Mouse (Mus musculus) yolk sac, embryonic 10.5 days (tissue): ENCODE data around the gene Fam172a.

Source experiments
- DNase-seq: peaks from one replicate; pipeline ENCODE4 v3.0.0-alpha.2; 2017; ENCODE audit warnings: low spot score

Fam172a gene

DNA sequence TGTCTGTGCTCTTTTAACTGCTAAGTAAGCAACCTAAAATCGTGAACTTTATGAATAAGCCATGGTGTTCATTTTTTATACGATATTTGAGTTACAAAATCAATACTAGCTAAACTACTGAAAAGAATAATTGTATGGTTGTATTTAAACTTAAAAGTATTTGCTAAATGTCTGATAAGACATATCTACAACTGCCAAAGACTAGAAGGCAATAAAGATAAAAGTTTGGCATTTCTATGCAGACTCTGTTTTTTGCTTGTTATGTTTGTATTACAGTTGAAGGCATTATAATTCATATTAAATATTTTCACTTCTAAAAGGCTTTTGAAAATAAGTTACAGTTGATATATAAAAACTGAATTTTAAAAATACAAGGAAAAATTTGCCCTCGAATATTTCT, 274.4 kb downstream of the Fam172a start:
- no peak for DNase-seq

GRCm38 (mm10) chr13:77977121-77977520, 275.3 kb downstream of the Fam172a start:
- no peak for DNase-seq

DNA sequence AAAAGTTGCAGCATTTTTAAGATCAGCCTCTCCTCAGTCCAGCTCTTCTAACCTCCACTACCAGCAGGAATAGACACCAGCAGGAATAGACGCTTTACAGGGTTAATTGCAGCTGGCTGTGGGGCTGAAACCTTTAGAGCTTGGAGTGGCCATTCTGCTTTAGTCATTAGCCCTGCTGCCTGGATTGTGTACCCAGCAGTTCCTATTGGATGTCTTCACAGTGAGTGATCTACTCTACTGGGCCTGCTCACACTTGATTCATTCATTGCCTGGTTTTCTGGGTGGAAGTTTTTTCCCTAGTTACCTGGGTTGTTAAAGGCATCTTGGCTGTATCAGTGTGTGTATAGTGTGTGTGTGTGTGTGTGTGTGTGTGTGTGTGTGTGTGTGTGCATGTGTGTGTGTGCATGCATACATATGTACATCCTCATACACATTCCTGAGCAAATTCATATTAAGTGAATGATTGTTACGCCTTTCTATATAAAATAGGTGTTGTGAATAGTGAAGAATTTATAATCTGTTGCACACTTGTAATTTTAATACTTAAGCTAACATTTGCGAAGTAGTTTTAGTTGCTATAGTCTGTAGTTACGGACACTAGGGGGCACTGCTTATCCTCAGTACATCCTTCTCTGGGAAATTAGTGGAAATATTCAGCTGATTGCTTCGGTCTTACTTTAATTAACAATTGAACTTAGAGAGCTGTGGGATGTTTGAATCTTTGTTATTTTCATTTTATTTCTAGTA, 280.4 kb downstream of the Fam172a start:
- no peak for DNase-seq

- no peak for DNase-seq
Observed at GRCm38 (mm10) chr13:77982852-77983202, 281.0 kb downstream of the Fam172a start.

GRCm38 (mm10) chr13:77991189-77991886, 289.5 kb downstream of the Fam172a start:
- no peak for DNase-seq

- no peak for DNase-seq
Observed at GRCm38 (mm10) chr13:78004649-78005048, 302.8 kb downstream of the Fam172a start.

- DNase-seq, result no peak
Observed at GRCm38 (mm10) chr13:78005344-78005743, 303.5 kb downstream of the Fam172a start.

DNA sequence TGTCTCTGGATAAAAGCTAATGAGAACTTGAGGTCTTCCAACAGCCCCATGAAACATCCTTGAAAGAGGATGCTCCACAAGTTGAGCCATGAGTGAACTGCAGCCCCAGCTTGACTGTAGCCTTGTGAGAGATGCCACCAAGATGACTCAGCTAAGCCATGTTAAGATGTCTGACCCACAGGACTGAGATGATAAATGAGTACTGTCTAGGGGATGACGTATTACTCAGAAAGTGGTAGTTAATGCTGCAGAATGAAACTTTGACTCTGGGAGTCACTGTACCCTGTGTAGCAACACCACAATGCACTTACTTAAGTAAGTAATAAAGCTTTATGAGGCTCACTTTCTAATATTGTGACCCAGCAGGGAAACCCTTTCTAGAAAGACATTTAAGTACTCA, 308.3 kb downstream of the Fam172a start:
- no peak for DNase-seq

DNA sequence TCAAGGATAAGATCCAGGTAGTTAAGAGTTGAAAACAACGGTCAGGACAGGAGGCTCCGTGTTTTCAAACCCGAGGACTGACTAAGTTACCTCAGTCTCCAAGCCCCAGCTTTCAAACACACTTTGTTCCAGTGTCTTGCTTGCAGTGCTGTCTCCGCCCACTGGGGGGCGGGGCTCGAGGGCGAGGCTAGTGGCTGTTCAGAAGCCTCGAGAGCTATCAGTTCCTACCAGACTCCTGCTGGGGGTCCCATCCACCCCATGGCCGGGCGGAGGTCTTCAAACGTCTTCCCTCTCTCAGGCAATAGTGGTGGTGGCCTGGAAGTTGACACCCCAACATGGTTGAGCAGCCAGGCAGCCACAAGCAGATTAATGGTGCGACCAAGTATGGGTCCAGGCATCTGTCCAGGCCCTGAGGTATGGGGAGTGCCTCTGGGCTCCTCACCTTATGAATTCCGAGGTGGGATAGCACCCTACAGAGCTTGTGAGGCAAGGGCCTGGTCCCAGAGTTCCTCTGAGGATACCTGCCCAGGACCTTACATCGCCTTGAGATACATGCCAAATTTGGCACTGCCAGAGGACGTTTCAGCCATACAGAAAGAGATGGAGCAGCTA, 323.0 kb downstream of the Fam172a start, which contains the start of gene Pou5f2:
TSS of gene Pou5f2 (plus strand) at position 220 of the 612 bp plus-strand sequence.
- DNase-seq, result no peak

GRCm38 (mm10) chr13:78032821-78033220, 331.0 kb downstream of the Fam172a start:
- no peak for DNase-seq

- DNase-seq, result no peak
Observed at GRCm38 (mm10) chr13:78037203-78037602, 335.4 kb downstream of the Fam172a start.

DNA sequence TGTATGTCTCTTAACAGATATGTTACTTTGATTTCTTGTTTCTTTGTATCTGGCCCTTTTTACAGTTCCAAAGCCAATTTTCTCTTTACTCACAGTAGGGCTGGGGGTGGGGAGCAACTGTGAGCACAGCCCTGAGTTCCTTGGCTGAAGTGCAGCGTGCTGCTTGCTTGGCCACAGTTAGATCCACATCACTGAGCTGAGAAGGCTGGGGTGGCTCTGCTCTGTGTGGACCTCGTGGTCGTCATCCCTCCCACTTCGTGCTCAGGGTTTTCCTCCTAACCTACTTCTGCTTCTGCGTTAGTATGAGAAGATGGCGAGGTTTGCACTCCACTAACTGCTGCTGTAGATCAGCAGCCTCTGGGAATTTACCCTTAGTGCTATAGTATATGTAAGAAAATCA, 341.4 kb downstream of the Fam172a start:
- no peak for DNase-seq

GRCm38 (mm10) chr13:78045116-78045515, 343.3 kb downstream of the Fam172a start:
- no peak for DNase-seq

GRCm38 (mm10) chr13:78087751-78088150, 385.9 kb downstream of the Fam172a start:
- no peak for DNase-seq

- no peak for DNase-seq
Observed at GRCm38 (mm10) chr13:78090701-78091100, 388.9 kb downstream of the Fam172a start.

DNA sequence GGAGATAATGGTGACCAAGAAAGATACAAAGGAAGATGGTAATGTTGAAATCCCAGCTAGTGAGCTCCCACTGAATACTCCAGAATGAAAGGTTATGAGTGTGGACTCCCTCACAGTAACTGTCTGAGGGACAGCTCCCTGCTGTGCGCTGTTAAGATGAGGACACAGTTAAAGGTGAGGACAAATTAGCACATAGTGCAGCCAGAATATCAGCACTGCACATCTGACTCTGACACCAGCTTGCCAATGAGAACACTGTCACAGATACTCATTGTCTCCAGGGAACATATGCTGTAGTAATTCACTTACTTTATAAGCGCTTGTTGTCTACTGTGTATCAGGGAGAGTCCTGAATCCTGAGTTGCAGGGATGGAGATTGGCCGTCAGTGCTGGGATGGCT, 390.1 kb downstream of the Fam172a start:
- no peak for DNase-seq

- no peak for DNase-seq
Observed at GRCm38 (mm10) chr13:78094352-78094751, 392.5 kb downstream of the Fam172a start.

DNA sequence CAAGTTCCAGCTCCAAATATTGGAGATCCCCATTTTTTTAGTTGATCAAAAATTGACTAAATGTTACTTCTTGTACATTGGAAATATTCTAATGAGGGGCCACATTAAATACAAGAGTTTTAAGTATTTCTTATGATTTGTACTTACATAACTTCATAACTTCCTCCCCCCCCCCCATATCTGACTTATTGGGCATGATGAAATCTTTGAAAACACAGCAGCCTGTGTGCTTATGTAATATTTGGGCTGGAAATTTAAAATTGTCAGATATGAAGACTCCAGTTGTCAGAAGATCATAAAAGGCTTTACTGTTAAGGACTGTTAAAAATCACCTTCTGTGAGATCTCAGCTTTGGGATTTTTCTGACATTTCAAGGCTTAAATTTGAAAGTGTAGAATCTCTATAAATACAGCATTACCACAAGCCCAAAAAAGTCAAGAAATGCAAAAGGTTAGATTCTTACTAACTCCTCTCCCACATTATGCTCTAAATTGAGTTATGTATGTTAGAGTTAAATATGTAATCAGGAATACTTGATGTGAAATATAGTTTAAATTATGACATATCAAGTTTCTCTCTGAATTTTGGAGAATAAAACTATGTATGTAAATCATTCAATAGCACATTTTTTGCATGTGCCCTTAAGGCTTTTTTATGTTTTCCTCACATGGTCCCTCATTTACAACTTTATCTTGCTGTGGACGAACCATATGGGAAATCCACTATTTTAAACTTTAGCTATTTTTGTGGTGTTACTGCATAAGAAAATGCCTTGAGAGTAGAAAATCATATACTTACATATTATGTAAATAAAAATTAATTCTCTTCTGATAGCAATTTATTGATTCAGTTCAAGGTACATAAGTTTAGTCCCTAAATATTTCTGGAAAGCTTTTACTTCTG, 393.5 kb downstream of the Fam172a start:
- DNase-seq, result no peak

GRCm38 (mm10) chr13:78098858-78099445, 397.1 kb downstream of the Fam172a start:
- DNase-seq, result no peak

DNA sequence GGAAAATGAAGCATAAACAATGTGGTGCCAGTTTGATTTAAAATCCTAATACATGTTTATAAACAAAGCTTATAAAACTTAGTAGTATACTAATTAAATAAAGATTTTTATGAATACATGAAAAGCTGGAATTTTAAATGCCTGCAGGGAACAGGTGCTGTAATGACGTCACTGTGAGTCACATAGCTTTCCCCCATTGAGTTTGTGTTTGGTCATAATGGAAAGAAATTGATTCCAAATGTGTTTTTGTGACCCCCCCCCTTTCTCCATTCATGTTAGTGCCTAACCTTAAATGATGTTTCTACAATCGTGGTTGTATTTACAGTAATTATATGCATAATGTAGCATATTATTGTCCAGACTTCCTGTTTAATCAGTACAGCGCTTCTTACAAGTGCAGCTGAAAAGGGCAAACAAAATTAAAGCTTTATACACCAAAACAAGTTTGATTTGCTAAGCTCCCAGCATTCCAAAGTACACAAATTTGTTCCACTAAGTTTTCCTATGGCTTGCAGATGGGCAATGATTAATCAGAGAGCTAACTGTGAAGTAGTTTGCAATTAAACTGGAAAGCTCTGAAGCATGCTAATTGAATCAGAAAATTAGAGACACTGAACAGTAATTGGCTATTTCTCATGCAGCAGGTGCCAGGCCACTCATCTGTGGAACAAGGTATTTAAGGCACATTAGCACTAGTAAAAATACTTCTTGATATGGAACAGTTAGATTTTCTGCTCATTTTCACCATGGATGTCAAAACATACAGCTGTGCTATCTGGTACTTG, 398.1 kb downstream of the Fam172a start:
- DNase-seq, result no peak

DNA sequence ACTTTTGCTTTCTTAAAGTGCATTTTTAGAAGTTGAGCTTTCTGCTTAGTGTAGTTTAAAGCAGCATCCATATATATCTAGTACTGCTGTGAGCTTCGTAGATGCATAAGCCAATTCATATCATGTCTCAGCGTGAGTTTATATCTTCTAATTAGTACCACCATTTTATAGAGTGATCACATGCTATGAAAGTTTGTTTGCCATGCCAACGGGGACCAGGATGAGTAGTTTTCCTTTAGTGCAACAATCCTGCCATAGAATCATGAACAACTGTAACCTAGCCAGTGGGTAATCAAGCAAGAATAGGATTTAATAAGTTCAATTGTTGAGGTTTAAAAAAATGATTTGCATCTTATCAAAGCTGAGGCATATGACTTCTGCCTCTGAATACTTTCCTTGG, 398.8 kb downstream of the Fam172a start:
- no peak for DNase-seq
